Mouse (Mus musculus): Measurements from ENCODE around the gene Rgs4. TPM values are rescaled to one million over a fixed set of nuclear protein-coding genes. Genes with fewer than 3 reads are reported as not detected.

Gene Rgs4
- polyA plus RNA-seq (2012; rRNA removed), result 0.34 and 0.48 TPM in 2 replicates

GRCm38 (mm10) chr1:169747473-169747872 lies at the start of gene Rgs4:
Gene Rgs4, minus strand, starts transcription at chr1:169747642.
- TF ChIP-seq POLR2A (IDR thresholded peaks at IDR 0.05; ENCODE audit: low read depth, low read length), result no peak; the same call in 1 of the 2 replicates
- no peak for TF ChIP-seq CTCF (IDR thresholded peaks at IDR 0.05; ENCODE audit: extremely low read depth, insufficient read length, insufficient replicate concordance, low read depth, low read length)
- WGBS, result 2% methylated on average over 16 of the region's 16 CpGs
- peak within 1 kb of the TSS; percentile 28 for H3K4me3 ChIP-seq (ENCODE audit: low read depth, low read length)
- peaks cover 3% of the 10 kb centered on the region; the same call in 1 of the 2 replicates for H3K27me3 ChIP-seq (ENCODE audit: control insufficient read depth, insufficient read depth, low read length)
- no peaks in the 10 kb centered on the region for H3K36me3 ChIP-seq (ENCODE audit: control insufficient read depth, insufficient read depth, low read length)
- no peak within 1 kb of the TSS for H3K27ac ChIP-seq (ENCODE audit: insufficient read depth, low read depth, low read length)
- no peaks in the 10 kb centered on the region for H3K4me1 ChIP-seq (ENCODE audit: control insufficient read depth, insufficient read depth, insufficient read length, low read length)

- no peaks in the 10 kb centered on the region for H3K27me3 ChIP-seq (ENCODE audit: control insufficient read depth, insufficient read depth, low read length)
- no peak overlapping the region for H3K27ac ChIP-seq (ENCODE audit: insufficient read depth, low read depth, low read length)
- TF ChIP-seq CTCF (IDR thresholded peaks at IDR 0.05; ENCODE audit: extremely low read depth, insufficient read length, insufficient replicate concordance, low read depth, low read length) (no peak), POLR2A (IDR thresholded peaks at IDR 0.05; ENCODE audit: low read depth, low read length) (no peak)
- WGBS, result 88% methylated on average over 5 of the region's 5 CpGs
- no peaks in the 10 kb centered on the region for H3K36me3 ChIP-seq (ENCODE audit: control insufficient read depth, insufficient read depth, low read length)
- H3K4me1 ChIP-seq (ENCODE audit: control insufficient read depth, insufficient read depth, insufficient read length, low read length), result no peaks in the 10 kb centered on the region
- no peak overlapping the region for H3K4me3 ChIP-seq (ENCODE audit: low read depth, low read length)
These were observed 45.0 kb upstream of the Rgs4 start for GRCm38 (mm10) chr1:169792437-169792836.

- H3K36me3 ChIP-seq (ENCODE audit: control insufficient read depth, insufficient read depth, low read length), result no peaks in the 10 kb centered on the region
- TF ChIP-seq CTCF (IDR thresholded peaks at IDR 0.05; ENCODE audit: extremely low read depth, insufficient read length, insufficient replicate concordance, low read depth, low read length) (no peak), POLR2A (IDR thresholded peaks at IDR 0.05; ENCODE audit: low read depth, low read length) (no peak)
- H3K27me3 ChIP-seq (ENCODE audit: control insufficient read depth, insufficient read depth, low read length), result no peaks in the 10 kb centered on the region
- H3K27ac ChIP-seq (ENCODE audit: insufficient read depth, low read depth, low read length), result no peak overlapping the region
- H3K4me3 ChIP-seq (ENCODE audit: low read depth, low read length), result no peak overlapping the region
- H3K4me1 ChIP-seq (ENCODE audit: control insufficient read depth, insufficient read depth, insufficient read length, low read length), result no peaks in the 10 kb centered on the region
- 82% methylated on average over 3 of the region's 3 CpGs for WGBS
These were observed 38.5 kb upstream of the Rgs4 start for GRCm38 (mm10) chr1:169785981-169786380.

- TF ChIP-seq CTCF (IDR thresholded peaks at IDR 0.05; ENCODE audit: extremely low read depth, insufficient read length, insufficient replicate concordance, low read depth, low read length) (no peak), POLR2A (IDR thresholded peaks at IDR 0.05; ENCODE audit: low read depth, low read length) (no peak)
- Histone ChIP-seq H3K4me1 (ENCODE audit: control insufficient read depth, insufficient read depth, insufficient read length, low read length) (no peaks in the 10 kb centered on the region), H3K36me3 (ENCODE audit: control insufficient read depth, insufficient read depth, low read length) (no peaks in the 10 kb centered on the region), H3K27ac (ENCODE audit: insufficient read depth, low read depth, low read length) (no peak overlapping the region), H3K4me3 (ENCODE audit: low read depth, low read length) (no peak overlapping the region), H3K27me3 (ENCODE audit: control insufficient read depth, insufficient read depth, low read length) (no peaks in the 10 kb centered on the region)
- 75% methylated on average over 7 of the region's 7 CpGs for WGBS
These were observed 29.1 kb upstream of the Rgs4 start for GRCm38 (mm10) chr1:169776566-169776965.

- no peaks in the 10 kb centered on the region for H3K4me1 ChIP-seq (ENCODE audit: control insufficient read depth, insufficient read depth, insufficient read length, low read length)
- 75% methylated on average over 2 of the region's 2 CpGs for WGBS
These were observed 17.1 kb upstream of the Rgs4 start for GRCm38 (mm10) chr1:169764619-169764955.

GRCm38 (mm10) chr1:169763858-169764618 lies 16.6 kb upstream of the Rgs4 start:
- TF ChIP-seq CTCF (IDR thresholded peaks at IDR 0.05; ENCODE audit: extremely low read depth, insufficient read length, insufficient replicate concordance, low read depth, low read length) (no peak), POLR2A (IDR thresholded peaks at IDR 0.05; ENCODE audit: low read depth, low read length) (no peak)
- WGBS, result 85% methylated on average over 9 of the region's 9 CpGs

More at GRCm38 (mm10) chr1:169764619-169764955, 17.1 kb upstream of the Rgs4 start:
- H3K27ac ChIP-seq (ENCODE audit: insufficient read depth, low read depth, low read length), result no peak overlapping the region
- H3K4me3 ChIP-seq (ENCODE audit: low read depth, low read length), result no peak overlapping the region
- TF ChIP-seq POLR2A (IDR thresholded peaks at IDR 0.05; ENCODE audit: low read depth, low read length), result no peak
- no peak for TF ChIP-seq CTCF (IDR thresholded peaks at IDR 0.05; ENCODE audit: extremely low read depth, insufficient read length, insufficient replicate concordance, low read depth, low read length)
- H3K36me3 ChIP-seq (ENCODE audit: control insufficient read depth, insufficient read depth, low read length), result no peaks in the 10 kb centered on the region
- no peaks in the 10 kb centered on the region for H3K27me3 ChIP-seq (ENCODE audit: control insufficient read depth, insufficient read depth, low read length)

GRCm38 (mm10) chr1:169762524-169762923 lies 15.1 kb upstream of the Rgs4 start:
- no peak for TF ChIP-seq POLR2A (IDR thresholded peaks at IDR 0.05; ENCODE audit: low read depth, low read length)
- no peak for TF ChIP-seq CTCF (IDR thresholded peaks at IDR 0.05; ENCODE audit: extremely low read depth, insufficient read length, insufficient replicate concordance, low read depth, low read length)
- H3K4me1 ChIP-seq (ENCODE audit: control insufficient read depth, insufficient read depth, insufficient read length, low read length), result no peaks in the 10 kb centered on the region
- WGBS, result 84% methylated on average over 2 of the region's 2 CpGs

More at GRCm38 (mm10) chr1:169763858-169764618, 16.6 kb upstream of the Rgs4 start:
- H3K4me3 ChIP-seq (ENCODE audit: low read depth, low read length), result no peak overlapping the region
- no peaks in the 10 kb centered on the region for H3K4me1 ChIP-seq (ENCODE audit: control insufficient read depth, insufficient read depth, insufficient read length, low read length)
- H3K27me3 ChIP-seq (ENCODE audit: control insufficient read depth, insufficient read depth, low read length), result no peaks in the 10 kb centered on the region
- H3K36me3 ChIP-seq (ENCODE audit: control insufficient read depth, insufficient read depth, low read length), result no peaks in the 10 kb centered on the region
- H3K27ac ChIP-seq (ENCODE audit: insufficient read depth, low read depth, low read length), result no peak overlapping the region

More at GRCm38 (mm10) chr1:169762524-169762923, 15.1 kb upstream of the Rgs4 start:
- no peaks in the 10 kb centered on the region for H3K27me3 ChIP-seq (ENCODE audit: control insufficient read depth, insufficient read depth, low read length)
- H3K4me3 ChIP-seq (ENCODE audit: low read depth, low read length), result no peak overlapping the region
- H3K36me3 ChIP-seq (ENCODE audit: control insufficient read depth, insufficient read depth, low read length), result no peaks in the 10 kb centered on the region
- H3K27ac ChIP-seq (ENCODE audit: insufficient read depth, low read depth, low read length), result no peak overlapping the region

Measured in small intestine, adult 2 months (tissue).